Mouse (Mus musculus) midbrain, embryonic 12.5 days (tissue): ENCODE measurements around the gene Hoxd10. TPM values are rescaled to one million over a fixed set of nuclear protein-coding genes. Genes with fewer than 3 reads are reported as not detected.

Experiments
- ATAC-seq: fragments of 200-750 bp; cut with Nextera tagmentation; 2 replicates; pipeline ENCODE4 v1.8.0; 2017; ENCODE audit warnings: low read depth, moderate TSS enrichment, moderate library complexity; ENCODE audit not compliant: low FRiP score
- H3K27ac ChIP-seq: fragments of 300-500 bp; sonication (generic); replicated peaks from 2 replicates; pipeline ENCODE4 v1.5.1; 2016; ENCODE audit warnings: mild to moderate bottlenecking
- H3K27me3 ChIP-seq: fragments of 300-500 bp; sonication (generic); 2 replicates; pipeline ENCODE4 v1.6.1; 2016; ENCODE audit warnings: mild to moderate bottlenecking
- H3K36me3 ChIP-seq: fragments of 300-500 bp; sonication (generic); 2 replicates; pipeline ENCODE4 v1.6.1; 2016
- H3K4me1 ChIP-seq: fragments of 300-500 bp; sonication (generic); 2 replicates; pipeline ENCODE4 v1.6.1; 2016
- H3K4me2 ChIP-seq: fragments of 300-500 bp; sonication (generic); replicated peaks from 2 replicates; pipeline ENCODE4 v1.6.1; 2016; ENCODE audit warnings: mild to moderate bottlenecking, moderate library complexity
- H3K4me3 ChIP-seq: fragments of 300-500 bp; sonication (generic); 2 replicates; pipeline ENCODE4 v1.5.1; 2016; ENCODE audit warnings: mild to moderate bottlenecking
- H3K9ac ChIP-seq: fragments of 300-500 bp; sonication (generic); replicated peaks from 2 replicates; pipeline ENCODE4 v1.6.1; 2016; ENCODE audit warnings: mild to moderate bottlenecking, moderate library complexity
- H3K9me3 ChIP-seq: fragments of 300-500 bp; sonication (generic); 2 replicates; pipeline ENCODE4 v1.6.1; 2016; ENCODE audit warnings: mild to moderate bottlenecking
- WGBS: fragments of 180-500 bp; shearing (Covaris S2); methylation state at CpG from one replicate; pipeline ENCODE4 v1.1.7; 2016; 5-methylcytosine and 5-hydroxymethylcytosine counted together
- polyA plus RNA-seq: library from polyadenylated mRNA; unstranded; fragments of >200 nt; fragmentation: Nextera tagmentation; extraction: Ambion mirVana; gene quantifications from 2 replicates; pipeline ENCODE4 v1.2.1, GENCODE M21; 2016

Hoxd10 gene
- not detected in 2 replicates for polyA plus RNA-seq

DNA sequence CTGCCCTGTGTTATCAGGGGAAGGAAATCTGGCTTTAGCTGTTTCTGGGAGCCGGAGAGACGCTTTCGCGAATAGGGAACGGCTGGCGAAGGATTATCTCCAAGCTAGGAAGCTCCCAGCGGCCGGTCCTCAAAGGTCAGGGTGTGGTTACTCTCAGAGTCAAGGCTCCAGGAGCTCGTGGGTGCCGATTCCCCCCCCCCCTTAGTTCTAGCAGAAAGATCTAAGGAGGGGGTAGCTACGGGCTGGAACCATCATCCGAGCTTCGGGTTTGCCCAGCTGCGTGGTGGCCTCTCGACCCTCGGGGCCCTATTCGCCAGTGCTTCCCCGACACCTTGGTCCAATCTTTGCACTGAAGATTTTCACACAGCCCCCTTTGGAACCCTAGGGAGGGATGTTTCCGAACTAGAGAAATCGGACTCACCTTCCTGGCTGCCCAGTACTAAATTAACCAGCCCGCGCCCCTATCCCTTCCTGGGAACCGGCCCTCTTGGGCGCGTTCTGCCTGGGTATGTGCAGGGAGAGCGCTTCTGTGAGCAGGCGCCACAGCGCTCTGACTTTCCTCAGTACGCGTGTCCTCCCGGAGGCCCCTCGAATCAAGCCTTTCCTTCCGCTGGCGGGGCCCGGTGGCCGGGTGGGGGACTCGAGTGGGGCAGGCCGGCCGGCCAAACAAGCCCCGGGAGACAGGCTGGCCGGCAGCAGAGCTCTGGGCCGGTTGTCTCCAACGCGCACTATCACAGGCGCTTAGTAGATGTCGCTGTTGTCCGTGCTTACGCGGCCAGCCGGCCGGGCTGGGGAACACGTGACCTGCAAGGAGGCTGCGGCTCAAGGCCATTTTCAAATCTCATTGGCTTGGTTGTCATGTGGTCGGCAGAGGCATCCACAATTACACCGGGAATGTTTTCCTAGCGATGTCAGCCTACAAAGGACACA, at the start of gene Hoxd10:
Gene Hoxd10 (plus strand): TSS at position 903 of the 930 bp plus-strand sequence.
- Histone ChIP-seq H3K27ac (no peak within 1 kb of the TSS), H3K4me3 (no peak within 1 kb of the TSS), H3K9ac (no peak within 1 kb of the TSS), H3K4me1 (no peaks in the 10 kb centered on the region), H3K27me3 (peaks cover 93% of the 10 kb centered on the region), H3K4me2 (0 out of 2 replicates have a peak within 1 kb of the TSS, but pooled peaks have one; percentile 6), H3K9me3 (no peaks in the 10 kb centered on the region), H3K36me3 (no peaks in the 10 kb centered on the region)
- WGBS: 1% methylated on average over 56 of the region's 56 CpGs
- peak; percentile 69; the same call in 1 of the 2 replicates for ATAC-seq

DNA sequence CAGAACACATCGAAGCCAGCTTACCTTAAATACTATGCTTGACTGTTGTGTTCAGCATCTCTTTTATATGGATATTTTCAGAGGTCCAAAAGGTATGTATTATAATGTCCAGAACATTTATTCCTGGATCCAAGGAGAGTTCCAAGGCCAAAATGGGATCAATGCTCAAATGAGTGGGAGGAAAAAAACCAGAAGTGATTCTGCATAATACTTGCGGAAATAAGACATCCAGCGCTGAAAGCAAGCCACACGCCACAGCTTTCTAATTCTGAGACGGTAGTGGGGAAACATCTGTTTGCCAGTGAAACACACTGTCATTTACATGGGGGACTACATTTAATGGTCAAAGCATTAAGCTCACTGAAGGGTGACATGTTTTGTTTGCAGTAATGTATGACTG, 49.3 kb upstream of the Hoxd10 start:
- Histone ChIP-seq H3K4me1 (no peaks in the 10 kb centered on the region), H3K27ac (no peak overlapping the region), H3K36me3 (no peaks in the 10 kb centered on the region), H3K4me3 (no peak overlapping the region), H3K9me3 (no peaks in the 10 kb centered on the region), H3K27me3 (peaks cover 59% of the 10 kb centered on the region), H3K9ac (no peak overlapping the region), H3K4me2 (no peak overlapping the region)
- 72% methylated on average over 5 of the region's 5 CpGs for WGBS
- no peak for ATAC-seq

DNA sequence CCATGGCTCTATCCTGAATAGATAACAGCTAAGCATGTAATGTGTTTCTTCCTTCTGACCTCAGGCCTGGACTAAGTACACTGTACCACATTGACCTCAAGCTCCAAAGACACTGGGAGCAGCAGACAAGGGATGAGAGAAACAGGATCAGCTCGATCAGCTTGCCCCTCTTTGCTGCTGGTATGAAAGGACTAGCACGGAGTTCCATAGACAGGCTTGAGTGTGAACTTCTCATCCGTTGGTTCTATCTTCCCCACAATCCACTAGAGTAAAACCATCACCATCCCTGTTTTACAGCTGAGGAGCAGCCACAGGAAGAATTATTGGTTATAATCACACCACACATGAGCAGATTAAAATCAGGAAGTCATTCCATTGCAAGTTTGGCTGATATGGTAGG, 46.1 kb upstream of the Hoxd10 start:
- Histone ChIP-seq H3K27me3 (peaks cover 83% of the 10 kb centered on the region), H3K27ac (no peak overlapping the region), H3K4me2 (no peak overlapping the region), H3K4me3 (no peak overlapping the region), H3K4me1 (no peaks in the 10 kb centered on the region), H3K9ac (no peak overlapping the region), H3K9me3 (no peaks in the 10 kb centered on the region), H3K36me3 (no peaks in the 10 kb centered on the region)
- ATAC-seq: no peak
- WGBS: 76% methylated on average over 3 of the region's 3 CpGs

DNA sequence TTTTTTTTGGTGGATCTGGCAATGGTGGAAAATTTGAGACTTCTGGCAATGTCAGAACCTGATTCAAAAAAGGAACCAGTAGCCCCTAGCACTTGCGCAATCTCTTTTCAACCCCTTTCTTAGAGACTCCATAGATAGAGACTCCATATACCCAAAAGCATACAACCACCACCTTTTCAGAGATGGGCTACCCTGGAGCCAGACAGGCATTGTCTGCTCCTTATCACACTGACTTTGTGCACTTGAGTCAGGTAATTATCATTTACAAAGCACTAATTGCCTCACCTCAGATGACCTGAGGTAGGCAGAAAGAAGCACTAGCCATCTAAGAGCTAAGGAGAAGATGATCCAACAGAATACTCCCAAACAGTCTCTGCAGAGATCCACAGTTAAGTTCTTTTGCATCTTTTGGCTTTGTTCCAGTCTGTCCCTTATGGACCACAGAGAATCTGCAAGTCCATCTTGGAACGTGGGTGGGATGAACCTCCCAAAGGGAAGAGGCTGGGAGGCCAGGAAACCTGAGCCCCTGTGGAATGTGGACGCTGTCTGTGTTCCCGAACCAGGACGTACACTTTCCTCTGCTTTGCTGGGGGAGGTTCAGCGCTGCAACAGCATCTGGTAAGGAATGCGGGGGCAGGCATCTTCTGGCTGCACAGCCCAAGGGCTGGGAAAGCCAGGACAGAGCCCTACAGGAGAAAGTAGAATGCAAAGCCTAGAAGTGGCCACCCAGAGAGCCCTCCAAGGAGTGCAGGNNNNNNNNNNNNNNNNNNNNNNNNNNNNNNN, 44.5 kb upstream of the Hoxd10 start:
- Histone ChIP-seq H3K27ac (no peak overlapping the region), H3K9ac (no peak overlapping the region), H3K36me3 (no peaks in the 10 kb centered on the region), H3K4me1 (no peaks in the 10 kb centered on the region), H3K9me3 (no peaks in the 10 kb centered on the region), H3K4me2 (no peak overlapping the region), H3K4me3 (no peak overlapping the region), H3K27me3 (peaks cover 92% of the 10 kb centered on the region)
- WGBS: 13% methylated on average over 7 of the region's 7 CpGs
- no peak for ATAC-seq

GRCm38 (mm10) chr2:74652996-74653340, 38.8 kb upstream of the Hoxd10 start:
- no peaks in the 10 kb centered on the region for H3K36me3 ChIP-seq
- no peak overlapping the region for H3K4me3 ChIP-seq
- ATAC-seq: no peak
- no peak overlapping the region for H3K9ac ChIP-seq
- H3K27ac ChIP-seq: no peak overlapping the region
- no peak overlapping the region for H3K4me2 ChIP-seq
- peaks cover 85% of the 10 kb centered on the region for H3K27me3 ChIP-seq
- WGBS: 33% methylated on average over 2 of the region's 2 CpGs
- H3K9me3 ChIP-seq: no peaks in the 10 kb centered on the region
- peaks cover 7% of the 10 kb centered on the region for H3K4me1 ChIP-seq

DNA sequence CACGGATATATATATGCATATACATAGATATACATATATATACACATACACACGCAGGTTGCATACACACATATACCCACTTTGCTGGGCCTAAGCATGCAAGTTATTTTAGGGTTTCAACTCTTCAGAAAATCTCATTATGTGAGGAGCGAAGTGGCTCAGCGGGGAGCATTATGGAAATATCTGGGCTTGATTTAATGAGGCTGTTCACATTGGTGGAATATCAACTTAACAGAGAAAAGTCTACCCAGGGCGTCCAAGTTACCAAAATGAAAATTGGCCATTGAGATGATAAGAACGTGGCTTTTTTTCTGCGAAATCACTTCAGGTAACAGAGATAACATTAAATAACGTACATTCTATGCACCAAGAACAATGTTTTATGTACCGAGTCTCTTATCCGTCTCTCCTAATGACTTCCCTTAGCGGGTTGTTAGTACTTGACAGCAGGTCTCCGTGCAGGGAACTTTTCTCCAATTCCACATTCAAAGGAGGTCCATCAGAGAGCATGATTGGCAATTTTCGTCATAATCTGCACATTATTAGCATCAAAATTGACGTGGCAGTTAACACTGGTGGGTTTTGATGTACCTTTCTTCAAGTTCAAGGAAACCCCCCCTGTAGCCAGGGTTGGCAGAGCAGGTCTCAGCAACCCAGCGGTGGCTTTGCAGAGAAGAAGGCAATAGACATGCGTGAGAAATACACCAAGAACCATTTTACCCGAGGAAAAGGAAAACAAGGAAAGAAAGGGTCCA, 37.8 kb upstream of the Hoxd10 start:
- Histone ChIP-seq H3K36me3 (no peaks in the 10 kb centered on the region), H3K4me2 (no peak overlapping the region), H3K4me3 (no peak overlapping the region), H3K27ac (no peak overlapping the region), H3K9me3 (no peaks in the 10 kb centered on the region), H3K9ac (no peak overlapping the region), H3K4me1 (peaks cover 7% of the 10 kb centered on the region), H3K27me3 (peaks cover 85% of the 10 kb centered on the region)
- WGBS: 12% methylated on average over 17 of the region's 17 CpGs
- no peak for ATAC-seq

- ATAC-seq: no peak
- WGBS: 3% methylated on average over 14 of the region's 20 CpGs
- no peak overlapping the region for H3K9ac ChIP-seq
- 0 out of 2 replicates have a peak overlapping the region, but pooled peaks have one; percentile 7 for H3K4me3 ChIP-seq
- H3K9me3 ChIP-seq: no peaks in the 10 kb centered on the region
- H3K4me1 ChIP-seq: peaks cover 7% of the 10 kb centered on the region
- H3K27ac ChIP-seq: no peak overlapping the region
- H3K27me3 ChIP-seq: peaks cover 85% of the 10 kb centered on the region
- peak overlapping the region; percentile 50; the same call in 1 of the 2 replicates for H3K4me2 ChIP-seq
- no peaks in the 10 kb centered on the region for H3K36me3 ChIP-seq
Measured at GRCm38 (mm10) chr2:74654743-74655419, 36.8 kb upstream of the Hoxd10 start.

DNA sequence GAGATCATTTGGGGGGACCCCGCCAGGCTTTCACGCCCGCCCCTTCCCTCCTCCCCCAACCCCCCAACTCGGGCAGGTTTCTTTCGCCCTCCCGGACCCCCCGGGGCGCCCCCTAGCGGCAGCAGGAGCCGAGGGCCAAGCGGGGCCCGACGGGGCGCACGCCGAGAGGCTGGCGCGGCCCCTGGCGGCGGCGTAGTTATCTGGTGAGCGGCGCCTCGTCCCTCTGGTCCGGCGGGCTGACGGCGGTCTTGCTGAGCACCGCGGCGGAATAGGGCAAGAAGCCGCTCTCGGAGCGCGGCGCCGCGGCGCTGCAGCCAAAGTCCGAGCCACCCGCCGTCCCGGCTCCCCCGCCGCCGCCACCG, 36.3 kb upstream of the Hoxd10 start:
- ATAC-seq: no peak
- WGBS: under 1% methylated on average over 42 of the region's 47 CpGs
- H3K27ac ChIP-seq: no peak overlapping the region
- no peaks in the 10 kb centered on the region for H3K9me3 ChIP-seq
- peaks cover 84% of the 10 kb centered on the region for H3K27me3 ChIP-seq
- H3K4me2 ChIP-seq: peak overlapping the region; percentile 50
- H3K4me1 ChIP-seq: peaks cover 7% of the 10 kb centered on the region
- no peaks in the 10 kb centered on the region for H3K36me3 ChIP-seq
- H3K9ac ChIP-seq: peak overlapping the region; percentile 31; the same call in 1 of the 2 replicates
- H3K4me3 ChIP-seq: peak overlapping the region; percentile 38

DNA sequence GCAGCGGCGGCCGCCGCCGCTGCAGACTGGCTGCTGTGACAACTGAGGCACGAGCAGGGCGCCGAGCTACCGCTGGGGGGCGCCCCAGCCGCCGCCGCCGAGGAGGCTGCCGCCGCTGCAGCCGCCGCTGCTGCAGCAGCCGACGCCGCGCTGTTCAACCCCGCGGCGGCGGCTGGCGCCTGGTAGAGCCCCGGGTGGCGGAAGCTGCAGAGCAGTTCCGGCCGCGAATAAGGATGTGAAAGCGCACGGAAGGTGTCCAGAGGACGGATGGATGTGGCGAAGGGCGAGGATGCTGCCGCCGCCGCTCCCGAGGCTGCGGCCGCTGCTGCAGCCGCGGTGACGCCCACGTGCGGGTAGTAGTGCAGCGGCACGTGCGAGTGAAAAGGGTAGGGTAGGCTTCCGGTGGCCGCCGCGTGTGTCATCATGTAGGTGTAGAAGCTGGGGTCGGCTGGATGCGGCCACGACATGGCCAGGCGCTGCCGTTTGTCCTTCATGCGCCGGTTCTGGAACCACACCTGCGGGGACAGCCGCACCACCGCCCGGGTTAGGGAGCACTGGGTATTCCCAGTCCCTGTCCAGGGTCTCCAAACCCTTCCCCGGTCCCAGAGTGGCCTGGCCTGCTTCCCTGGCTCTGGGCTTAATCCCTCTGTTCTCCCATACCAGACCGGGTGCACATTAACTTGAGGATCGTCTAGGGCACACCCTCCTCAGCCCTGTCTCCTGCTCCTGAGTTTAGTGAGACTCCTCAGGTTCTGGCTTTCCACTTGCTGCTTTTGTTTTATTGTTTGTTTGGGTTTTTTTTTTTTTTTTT, 35.7 kb upstream of the Hoxd10 start:
- peaks cover 7% of the 10 kb centered on the region for H3K4me1 ChIP-seq
- peaks cover 85% of the 10 kb centered on the region for H3K27me3 ChIP-seq
- H3K4me2 ChIP-seq: peak overlapping the region; percentile 50
- no peaks in the 10 kb centered on the region for H3K36me3 ChIP-seq
- no peaks in the 10 kb centered on the region for H3K9me3 ChIP-seq
- H3K9ac ChIP-seq: peak overlapping the region; percentile 31; the same call in 1 of the 2 replicates
- WGBS: under 1% methylated on average over 64 of the region's 69 CpGs
- ATAC-seq: no peak; the same call in 1 of the 2 replicates
- peak overlapping the region; percentile 38 for H3K4me3 ChIP-seq
- H3K27ac ChIP-seq: no peak overlapping the region

- ATAC-seq: no peak
- Histone ChIP-seq H3K27me3 (peaks cover 87% of the 10 kb centered on the region), H3K36me3 (no peaks in the 10 kb centered on the region), H3K9me3 (no peaks in the 10 kb centered on the region), H3K9ac (no peak overlapping the region), H3K4me1 (peaks cover 8% of the 10 kb centered on the region), H3K4me3 (no peak overlapping the region; the same call in 1 of the 2 replicates), H3K4me2 (no peak overlapping the region), H3K27ac (no peak overlapping the region)
- 2% methylated on average over 4 of the region's 4 CpGs for WGBS
Measured at GRCm38 (mm10) chr2:74656632-74657021, 35.1 kb upstream of the Hoxd10 start.
